Mouse (Mus musculus) kidney, adult 2 months (tissue): ENCODE measurements around the gene Rnf43.

Experiments used
- CTCF ChIP-seq: fragments of 200-500 bp; conservative IDR thresholded peaks from 2 replicates; pipeline ENCODE4 v1.5.1; 2011; ENCODE audit warnings: low read depth, mild to moderate bottlenecking, control low read depth, low read length, moderate library complexity, mixed read lengths; ENCODE audit not compliant: insufficient read depth, insufficient read length
- POLR2A ChIP-seq: fragments of 200-500 bp; IDR thresholded peaks from one replicate; pipeline ENCODE4 v1.6.1; 2011; ENCODE audit warnings: low read depth, low read length, control low read depth

GRCm38 (mm10) chr11:87754603-87755002, 92.1 kb downstream of the Rnf43 start:
- TF ChIP-seq CTCF, result no peak
- TF ChIP-seq POLR2A, result no peak
